Mouse (Mus musculus): ENCODE measurements at regions not wholly inside any gene's neighbourhood (a gene's known extent, or its start where the extent isn't known, plus 50 kb on each side); places are given as distances from the start of the nearest gene placed in this dataset.

DNA sequence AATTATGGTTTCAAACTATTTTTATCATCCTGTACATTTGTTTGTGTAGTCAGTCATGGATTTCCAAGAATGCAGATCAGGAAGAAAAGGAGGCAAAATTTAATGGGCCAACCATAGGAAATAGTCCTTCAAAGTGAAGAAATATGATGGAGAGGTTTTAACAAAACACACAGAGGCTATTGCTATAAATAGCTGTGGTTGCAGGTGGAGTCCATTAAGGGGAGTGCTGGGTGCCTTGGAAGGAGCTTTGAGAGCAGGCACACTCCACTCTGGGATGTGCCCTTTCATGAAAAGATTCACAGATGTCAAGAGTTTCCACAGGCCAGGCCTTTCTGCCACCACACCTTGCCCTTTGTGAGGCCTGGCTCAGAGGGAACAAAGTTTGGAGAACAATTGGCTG is 159.8 kb upstream of the Rasgrp1 start:
- no peaks in the 10 kb centered on the region for H3K9me3 ChIP-seq (replicated peaks; ENCODE audit: control insufficient read depth, low read length)
- no peak overlapping the region for H3K9ac ChIP-seq (ENCODE audit: low read length)
- H3K27ac ChIP-seq (ENCODE audit: low read depth, low read length), result no peak overlapping the region
- no peak overlapping the region for H3K4me3 ChIP-seq (ENCODE audit: low read depth, low read length)
- H3K27me3 ChIP-seq (replicated peaks; ENCODE audit: control insufficient read depth, insufficient read depth, low read length), result no peaks in the 10 kb centered on the region
- ATAC-seq, result no peak
- H3K4me1 ChIP-seq (ENCODE audit: control insufficient read depth, insufficient read depth, low read length), result no peaks in the 10 kb centered on the region
- H3K4me2 ChIP-seq (ENCODE audit: low read length), result no peak overlapping the region
- H3K36me3 ChIP-seq (ENCODE audit: control insufficient read depth, insufficient read depth, low read length), result no peaks in the 10 kb centered on the region
- DNase-seq (ENCODE audit: low spot score), result no peak

DNA sequence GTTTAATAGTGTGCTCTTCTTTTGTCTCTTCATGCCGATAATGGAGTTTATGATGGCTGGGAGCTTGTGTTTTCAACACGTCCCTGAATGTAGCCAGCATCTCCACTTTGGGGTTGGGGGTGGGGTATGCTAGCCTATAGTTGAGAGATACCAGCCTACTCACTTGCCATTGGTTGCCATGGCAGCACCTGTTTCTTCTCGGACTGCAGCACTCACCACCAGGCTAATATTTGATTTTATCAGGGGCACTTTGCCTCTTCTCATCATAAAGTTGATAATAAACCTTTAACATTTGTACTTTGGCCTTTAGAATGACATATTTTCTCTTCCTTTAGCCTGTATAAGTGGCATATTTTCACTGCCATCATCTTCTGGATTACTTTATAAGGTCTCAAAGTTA is 168.9 kb upstream of the Rasgrp1 start:
- 74% methylated on average over 3 of the region's 3 CpGs for WGBS
- Histone ChIP-seq H3K9ac (ENCODE audit: low read length) (no peak overlapping the region), H3K4me1 (ENCODE audit: control insufficient read depth, insufficient read depth, low read length) (no peaks in the 10 kb centered on the region), H3K27me3 (replicated peaks; ENCODE audit: control insufficient read depth, insufficient read depth, low read length) (no peaks in the 10 kb centered on the region), H3K9me3 (replicated peaks; ENCODE audit: control insufficient read depth, low read length) (no peaks in the 10 kb centered on the region), H3K36me3 (ENCODE audit: control insufficient read depth, insufficient read depth, low read length) (no peaks in the 10 kb centered on the region), H3K27ac (ENCODE audit: low read depth, low read length) (no peak overlapping the region), H3K4me3 (ENCODE audit: low read depth, low read length) (no peak overlapping the region), H3K4me2 (ENCODE audit: low read length) (no peak overlapping the region)
- ATAC-seq, result no peak
- no peak for DNase-seq (ENCODE audit: low spot score)

DNA sequence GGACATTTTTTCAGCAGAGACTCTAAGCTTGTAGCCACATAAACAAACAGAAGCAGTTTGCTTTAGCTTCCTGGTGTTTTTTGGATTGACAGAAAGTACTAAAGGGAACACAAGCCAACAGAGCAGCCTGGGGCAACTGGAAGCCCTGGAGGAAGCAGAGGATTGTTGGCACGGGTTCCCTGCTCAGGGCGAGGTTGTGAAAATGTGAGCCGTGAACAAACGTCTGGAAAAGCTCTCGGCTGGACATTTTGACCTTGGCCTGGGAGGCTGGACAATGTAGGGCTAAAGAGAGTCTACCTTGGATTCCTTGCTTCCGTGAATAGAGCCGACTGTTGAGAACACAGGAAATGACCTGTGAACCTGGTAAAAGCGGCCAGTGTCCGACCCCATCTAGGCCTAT is 169.8 kb upstream of the Rasgrp1 start:
- WGBS, result 86% methylated on average over 9 of the region's 9 CpGs
- no peak for DNase-seq (ENCODE audit: low spot score)
- Histone ChIP-seq H3K27me3 (replicated peaks; ENCODE audit: control insufficient read depth, insufficient read depth, low read length) (no peaks in the 10 kb centered on the region), H3K9ac (ENCODE audit: low read length) (no peak overlapping the region), H3K36me3 (ENCODE audit: control insufficient read depth, insufficient read depth, low read length) (no peaks in the 10 kb centered on the region), H3K4me1 (ENCODE audit: control insufficient read depth, insufficient read depth, low read length) (no peaks in the 10 kb centered on the region), H3K27ac (ENCODE audit: low read depth, low read length) (no peak overlapping the region), H3K4me2 (ENCODE audit: low read length) (no peak overlapping the region), H3K4me3 (ENCODE audit: low read depth, low read length) (no peak overlapping the region), H3K9me3 (replicated peaks; ENCODE audit: control insufficient read depth, low read length) (no peaks in the 10 kb centered on the region)
- ATAC-seq, result no peak

DNA sequence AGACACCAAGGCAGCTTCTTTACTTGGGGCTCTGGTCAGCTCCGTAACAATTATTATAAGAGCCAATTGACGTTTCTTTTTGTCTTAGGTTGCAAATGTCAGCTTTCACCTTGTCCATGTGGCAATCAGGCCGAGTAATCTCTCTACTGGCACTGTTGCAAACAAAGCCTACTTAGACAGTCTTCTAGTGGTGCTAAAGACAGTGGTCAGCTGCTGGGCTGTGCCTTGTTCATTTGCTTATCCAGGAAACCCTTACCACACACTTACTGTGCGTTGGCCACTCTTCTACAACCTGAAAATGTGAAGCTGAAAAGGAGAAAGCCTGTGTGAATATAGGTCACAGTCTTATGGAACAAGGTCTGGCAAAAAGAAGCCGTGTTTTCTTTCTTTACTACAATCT is 181.6 kb upstream of the Rasgrp1 start:
- ATAC-seq (no peak), DNase-seq (ENCODE audit: low spot score) (no peak)
- H3K27me3 ChIP-seq (replicated peaks; ENCODE audit: control insufficient read depth, insufficient read depth, low read length), result no peaks in the 10 kb centered on the region
- no peaks in the 10 kb centered on the region for H3K9me3 ChIP-seq (replicated peaks; ENCODE audit: control insufficient read depth, low read length)
- H3K9ac ChIP-seq (ENCODE audit: low read length), result no peak overlapping the region
- H3K4me2 ChIP-seq (ENCODE audit: low read length), result no peak overlapping the region
- 80% methylated on average over 5 of the region's 5 CpGs for WGBS
- H3K36me3 ChIP-seq (ENCODE audit: control insufficient read depth, insufficient read depth, low read length), result no peaks in the 10 kb centered on the region
- no peaks in the 10 kb centered on the region for H3K4me1 ChIP-seq (ENCODE audit: control insufficient read depth, insufficient read depth, low read length)
- H3K27ac ChIP-seq (ENCODE audit: low read depth, low read length), result no peak overlapping the region
- no peak overlapping the region for H3K4me3 ChIP-seq (ENCODE audit: low read depth, low read length)

DNA sequence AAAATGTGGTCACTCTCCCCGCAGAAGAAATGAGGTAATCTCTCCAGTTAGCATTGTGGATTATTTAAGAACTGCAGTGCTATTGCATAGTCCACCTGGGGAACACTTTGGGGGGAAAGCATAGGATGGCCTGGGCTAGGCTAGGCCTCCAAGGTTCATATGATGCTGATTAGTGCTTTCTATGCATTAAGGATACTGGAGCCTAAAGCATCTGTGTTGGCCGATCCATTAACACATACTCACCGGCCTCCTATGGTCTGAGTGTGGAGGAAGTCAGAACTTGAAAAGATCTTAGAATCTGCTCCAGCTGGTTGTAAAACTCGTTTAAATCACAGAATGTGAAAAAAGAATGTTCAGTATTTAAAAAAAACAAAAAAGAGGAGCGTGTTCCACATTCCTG is 196.1 kb upstream of the Rasgrp1 start:
- no peaks in the 10 kb centered on the region for H3K9me3 ChIP-seq (replicated peaks; ENCODE audit: control insufficient read depth, low read length)
- ATAC-seq, result no peak
- WGBS, result 62% methylated on average over 5 of the region's 5 CpGs

DNA sequence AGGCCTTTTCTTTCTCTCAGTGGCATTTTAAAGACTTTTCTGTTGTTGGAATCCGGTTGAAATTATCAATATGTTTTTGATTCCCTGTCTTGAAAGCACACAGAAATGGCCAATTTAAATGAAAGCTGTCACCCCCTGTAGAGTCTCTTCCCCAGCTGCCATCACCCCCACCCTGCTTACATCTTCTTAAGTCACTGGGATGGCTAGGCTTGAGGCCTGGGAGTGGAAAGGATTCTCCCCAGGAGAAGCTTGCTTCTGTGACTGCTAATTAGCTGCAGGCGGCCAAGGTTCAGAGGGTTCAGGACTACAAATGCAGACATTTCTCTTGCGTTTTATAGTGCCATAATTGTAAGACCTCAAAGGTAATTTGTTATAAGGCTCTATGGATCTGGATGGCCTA is 196.5 kb upstream of the Rasgrp1 start:
- no peak for ATAC-seq
- Histone ChIP-seq H3K27ac (ENCODE audit: low read depth, low read length) (no peak overlapping the region), H3K4me2 (ENCODE audit: low read length) (no peak overlapping the region), H3K9me3 (replicated peaks; ENCODE audit: control insufficient read depth, low read length) (no peaks in the 10 kb centered on the region), H3K9ac (ENCODE audit: low read length) (no peak overlapping the region), H3K4me1 (ENCODE audit: control insufficient read depth, insufficient read depth, low read length) (no peaks in the 10 kb centered on the region), H3K36me3 (ENCODE audit: control insufficient read depth, insufficient read depth, low read length) (no peaks in the 10 kb centered on the region), H3K27me3 (replicated peaks; ENCODE audit: control insufficient read depth, insufficient read depth, low read length) (no peaks in the 10 kb centered on the region), H3K4me3 (ENCODE audit: low read depth, low read length) (no peak overlapping the region)
- DNase-seq (ENCODE audit: low spot score), result peak; percentile 19
- 31% methylated on average over 3 of the region's 3 CpGs for WGBS

More for the DNA sequence above, 196.1 kb upstream of the Rasgrp1 start:
- DNase-seq (ENCODE audit: low spot score), result no peak
- Histone ChIP-seq H3K36me3 (ENCODE audit: control insufficient read depth, insufficient read depth, low read length) (no peaks in the 10 kb centered on the region), H3K4me3 (ENCODE audit: low read depth, low read length) (no peak overlapping the region), H3K4me2 (ENCODE audit: low read length) (no peak overlapping the region), H3K9ac (ENCODE audit: low read length) (no peak overlapping the region), H3K27ac (ENCODE audit: low read depth, low read length) (no peak overlapping the region), H3K27me3 (replicated peaks; ENCODE audit: control insufficient read depth, insufficient read depth, low read length) (no peaks in the 10 kb centered on the region), H3K4me1 (ENCODE audit: control insufficient read depth, insufficient read depth, low read length) (no peaks in the 10 kb centered on the region)

DNA sequence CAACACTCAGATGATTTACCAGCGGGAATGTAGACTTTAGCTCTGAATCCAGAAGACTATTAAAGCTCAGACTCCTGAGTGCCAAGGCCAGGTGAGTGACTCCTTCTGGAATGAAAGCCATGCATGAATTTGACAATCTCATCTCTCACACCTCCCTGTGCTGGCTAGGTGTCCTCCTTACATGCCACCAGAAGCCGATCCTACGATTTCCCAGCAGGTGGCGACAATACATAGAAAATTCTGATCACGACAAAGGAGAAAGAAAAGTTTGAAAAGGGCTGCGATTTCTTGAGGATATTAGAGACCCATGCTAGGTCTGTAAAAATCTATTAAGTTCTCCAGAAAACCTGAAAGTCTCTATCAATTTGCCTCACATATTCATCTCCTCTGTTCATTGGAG is 198.7 kb upstream of the Rasgrp1 start:
- no peak overlapping the region for H3K4me3 ChIP-seq (ENCODE audit: low read depth, low read length)
- no peak overlapping the region for H3K4me2 ChIP-seq (ENCODE audit: low read length)
- 13% methylated on average over 6 of the region's 6 CpGs for WGBS
- ATAC-seq (peak; percentile 77), DNase-seq (ENCODE audit: low spot score) (peak; percentile 86)
- H3K4me1 ChIP-seq (ENCODE audit: control insufficient read depth, insufficient read depth, low read length), result no peaks in the 10 kb centered on the region
- no peak overlapping the region for H3K27ac ChIP-seq (ENCODE audit: low read depth, low read length)
- no peak overlapping the region for H3K9ac ChIP-seq (ENCODE audit: low read length)
- no peaks in the 10 kb centered on the region for H3K27me3 ChIP-seq (replicated peaks; ENCODE audit: control insufficient read depth, insufficient read depth, low read length)
- no peaks in the 10 kb centered on the region for H3K36me3 ChIP-seq (ENCODE audit: control insufficient read depth, insufficient read depth, low read length)
- H3K9me3 ChIP-seq (replicated peaks; ENCODE audit: control insufficient read depth, low read length), result no peaks in the 10 kb centered on the region

DNA sequence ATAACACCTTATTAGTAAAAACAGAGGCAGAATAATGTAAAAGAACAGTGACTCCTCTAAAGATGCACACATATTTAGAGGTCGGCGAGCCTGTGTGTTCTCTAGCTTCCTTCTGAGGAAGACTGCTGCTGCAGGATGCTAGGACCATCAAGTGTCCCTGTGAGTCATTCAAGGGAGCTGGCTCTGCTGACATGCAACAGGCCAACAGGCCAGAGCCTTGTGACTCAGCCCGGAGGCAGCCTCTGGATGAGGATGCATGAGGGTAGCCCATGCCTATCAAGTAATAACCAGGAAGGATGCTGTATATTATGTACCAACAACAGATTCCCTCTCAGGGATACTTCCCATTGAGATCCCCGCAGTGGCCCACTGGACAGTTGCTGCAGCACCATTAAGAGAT is 199.5 kb upstream of the Rasgrp1 start:
- H3K36me3 ChIP-seq (ENCODE audit: control insufficient read depth, insufficient read depth, low read length), result no peaks in the 10 kb centered on the region
- no peak overlapping the region for H3K9ac ChIP-seq (ENCODE audit: low read length)
- DNase-seq (ENCODE audit: low spot score), result no peak
- no peak overlapping the region for H3K4me3 ChIP-seq (ENCODE audit: low read depth, low read length)
- no peaks in the 10 kb centered on the region for H3K4me1 ChIP-seq (ENCODE audit: control insufficient read depth, insufficient read depth, low read length)
- H3K9me3 ChIP-seq (replicated peaks; ENCODE audit: control insufficient read depth, low read length), result no peaks in the 10 kb centered on the region
- no peak overlapping the region for H3K27ac ChIP-seq (ENCODE audit: low read depth, low read length)
- no peaks in the 10 kb centered on the region for H3K27me3 ChIP-seq (replicated peaks; ENCODE audit: control insufficient read depth, insufficient read depth, low read length)
- H3K4me2 ChIP-seq (ENCODE audit: low read length), result no peak overlapping the region
- WGBS, result 85% methylated on average over 4 of the region's 4 CpGs
- ATAC-seq, result no peak

DNA sequence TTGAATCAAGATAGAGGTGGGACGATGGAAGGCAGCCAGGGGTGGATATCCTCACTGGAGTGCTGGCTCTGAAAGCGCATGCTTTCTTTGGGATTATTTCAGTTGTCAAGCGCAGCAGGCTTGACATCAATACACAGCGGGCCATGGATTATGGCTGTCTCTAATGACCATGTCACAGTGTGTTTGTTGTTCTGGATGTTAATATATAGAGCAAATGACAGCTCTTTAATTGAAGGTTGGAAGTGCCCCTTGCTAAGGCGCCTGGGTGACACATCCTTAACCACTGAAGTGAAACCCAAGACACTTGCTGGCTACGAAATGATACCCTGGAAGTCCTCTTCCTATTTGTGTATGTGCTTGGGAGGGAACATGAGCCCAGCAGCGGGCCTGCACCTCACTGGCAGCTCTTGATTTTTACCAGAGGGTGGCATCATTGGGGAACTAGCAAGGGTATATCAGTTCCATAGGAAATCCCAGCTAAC is 200.5 kb upstream of the Rasgrp1 start:
- Histone ChIP-seq H3K27ac (ENCODE audit: low read depth, low read length) (no peak overlapping the region), H3K27me3 (replicated peaks; ENCODE audit: control insufficient read depth, insufficient read depth, low read length) (no peaks in the 10 kb centered on the region), H3K4me2 (ENCODE audit: low read length) (no peak overlapping the region), H3K4me1 (ENCODE audit: control insufficient read depth, insufficient read depth, low read length) (no peaks in the 10 kb centered on the region), H3K9ac (ENCODE audit: low read length) (no peak overlapping the region), H3K36me3 (ENCODE audit: control insufficient read depth, insufficient read depth, low read length) (no peaks in the 10 kb centered on the region), H3K4me3 (ENCODE audit: low read depth, low read length) (no peak overlapping the region), H3K9me3 (replicated peaks; ENCODE audit: control insufficient read depth, low read length) (no peaks in the 10 kb centered on the region)
- DNase-seq (ENCODE audit: low spot score) (no peak), ATAC-seq (no peak)
- WGBS, result 58% methylated on average over 7 of the region's 7 CpGs

DNA sequence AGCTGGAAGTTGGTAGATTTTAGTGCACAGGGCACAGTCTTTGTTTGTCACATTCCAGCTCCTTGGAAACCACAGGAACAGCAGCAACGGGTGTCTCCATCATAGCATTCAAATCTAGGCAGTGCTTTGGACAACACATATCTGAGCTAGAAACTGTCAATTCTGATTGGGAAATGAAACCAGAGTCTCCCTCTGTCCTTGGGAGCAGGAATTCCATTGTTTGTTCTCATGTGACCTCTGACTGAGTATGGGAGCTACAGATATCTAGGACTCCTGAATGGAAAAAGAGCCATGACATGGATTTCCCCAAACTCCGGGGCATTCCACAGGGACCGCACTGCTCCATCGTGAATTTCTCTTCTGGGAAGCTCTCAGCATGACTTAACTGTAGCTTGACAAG is 205.5 kb upstream of the Rasgrp1 start:
- no peaks in the 10 kb centered on the region for H3K9me3 ChIP-seq (replicated peaks; ENCODE audit: control insufficient read depth, low read length)
- H3K4me3 ChIP-seq (ENCODE audit: low read depth, low read length), result no peak overlapping the region
- ATAC-seq (no peak), DNase-seq (ENCODE audit: low spot score) (no peak)
- H3K9ac ChIP-seq (ENCODE audit: low read length), result no peak overlapping the region
- no peaks in the 10 kb centered on the region for H3K4me1 ChIP-seq (ENCODE audit: control insufficient read depth, insufficient read depth, low read length)
- no peaks in the 10 kb centered on the region for H3K36me3 ChIP-seq (ENCODE audit: control insufficient read depth, insufficient read depth, low read length)
- H3K27me3 ChIP-seq (replicated peaks; ENCODE audit: control insufficient read depth, insufficient read depth, low read length), result no peaks in the 10 kb centered on the region
- 86% methylated on average over 4 of the region's 4 CpGs for WGBS
- H3K27ac ChIP-seq (ENCODE audit: low read depth, low read length), result no peak overlapping the region
- H3K4me2 ChIP-seq (ENCODE audit: low read length), result no peak overlapping the region
